Mouse (Mus musculus) CD4-positive, CD25-positive, alpha-beta regulatory T cell, adult 2 months (primary cell): ENCODE data around the gene Traip.

Experiments
- DNase-seq: peaks from one replicate; pipeline ENCODE4 v3.0.0-alpha.2; 2012; ENCODE audit warnings: low read depth, low spot score

Gene Traip

GRCm38 (mm10) chr9:107949922-107950235 lies at the start of gene Traip:
Gene Traip (plus strand): TSS chr9:107950136.
- no peak for DNase-seq

- peak; percentile 27 for DNase-seq
Observed at GRCm38 (mm10) chr9:107900840-107901626, 48.9 kb upstream of the Traip start.

- no peak for DNase-seq
Observed at GRCm38 (mm10) chr9:107901627-107901914, 48.4 kb upstream of the Traip start.

- peak; percentile 90 for DNase-seq
Observed at GRCm38 (mm10) chr9:107904726-107905125, 45.2 kb upstream of the Traip start.

GRCm38 (mm10) chr9:107906252-107906966 lies 43.5 kb upstream of the Traip start, which contains the start of gene Mst1r:
Gene Mst1r (plus strand): TSS chr9:107906873.
- DNase-seq = peak; percentile 47

- no peak for DNase-seq
Observed at GRCm38 (mm10) chr9:107906967-107907800, 42.8 kb upstream of the Traip start.

GRCm38 (mm10) chr9:107907801-107908120 lies 42.2 kb upstream of the Traip start:
- DNase-seq = no peak

GRCm38 (mm10) chr9:107908410-107909158 lies 41.4 kb upstream of the Traip start:
- no peak for DNase-seq

GRCm38 (mm10) chr9:107910025-107910769 lies 39.7 kb upstream of the Traip start:
- no peak for DNase-seq

GRCm38 (mm10) chr9:107914764-107915420 lies 35.0 kb upstream of the Traip start:
- no peak for DNase-seq

- DNase-seq = no peak
Observed at GRCm38 (mm10) chr9:107917895-107918608, 31.9 kb upstream of the Traip start.

- DNase-seq = no peak
Observed at GRCm38 (mm10) chr9:107918884-107919283, 31.1 kb upstream of the Traip start.

GRCm38 (mm10) chr9:107919441-107919840 lies 30.5 kb upstream of the Traip start:
- DNase-seq = no peak

GRCm38 (mm10) chr9:107923021-107923420 lies 26.9 kb upstream of the Traip start:
- peak; percentile 58 for DNase-seq

GRCm38 (mm10) chr9:107923956-107924355 lies 26.0 kb upstream of the Traip start:
- DNase-seq = no peak

GRCm38 (mm10) chr9:107925251-107925650 lies 24.7 kb upstream of the Traip start:
- DNase-seq = no peak

- DNase-seq = no peak
Observed at GRCm38 (mm10) chr9:107926920-107927420, 23.0 kb upstream of the Traip start.

- DNase-seq = no peak
Observed at GRCm38 (mm10) chr9:107927749-107928148, 22.2 kb upstream of the Traip start.

- DNase-seq = no peak
Observed at GRCm38 (mm10) chr9:107928169-107928568, 21.8 kb upstream of the Traip start, which contains the start of gene Actl11. Gene Actl11 (plus strand): TSS chr9:107928469.

- DNase-seq = no peak
Observed at GRCm38 (mm10) chr9:107932221-107932620, 17.7 kb upstream of the Traip start.
